Mouse (Mus musculus): Measurements from ENCODE around the gene Lgi4.
A peak's percentile ranks its signal among the peaks of the same experiment; 100 is the strongest.

Lgi4 gene

GRCm38 (mm10) chr7:31079670-31080069 is 20.5 kb downstream of the Lgi4 start:
- DNase-seq: no peak

GRCm38 (mm10) chr7:31080611-31081010 is 21.5 kb downstream of the Lgi4 start:
- DNase-seq: no peak

- no peak for DNase-seq
These were observed 22.0 kb downstream of the Lgi4 start for GRCm38 (mm10) chr7:31081106-31081505.

GRCm38 (mm10) chr7:31082106-31082505 is 23.0 kb downstream of the Lgi4 start:
- DNase-seq: no peak

GRCm38 (mm10) chr7:31082831-31083588 is 23.9 kb downstream of the Lgi4 start:
- DNase-seq: peak; percentile 54

- DNase-seq: peak; percentile 41
These were observed 25.0 kb downstream of the Lgi4 start for GRCm38 (mm10) chr7:31084140-31084539.

GRCm38 (mm10) chr7:31085171-31085570 is 26.0 kb downstream of the Lgi4 start:
- peak; percentile 52 for DNase-seq

- no peak for DNase-seq
These were observed 27.1 kb downstream of the Lgi4 start for GRCm38 (mm10) chr7:31086175-31086755.

GRCm38 (mm10) chr7:31087262-31087661 is 28.1 kb downstream of the Lgi4 start:
- DNase-seq: no peak

GRCm38 (mm10) chr7:31088206-31088605 is 29.1 kb downstream of the Lgi4 start:
- no peak for DNase-seq

GRCm38 (mm10) chr7:31089721-31090120 is 30.6 kb downstream of the Lgi4 start:
- no peak for DNase-seq

- DNase-seq: no peak
These were observed 35.8 kb downstream of the Lgi4 start for GRCm38 (mm10) chr7:31094774-31095501.

- no peak for DNase-seq
These were observed 37.9 kb downstream of the Lgi4 start for GRCm38 (mm10) chr7:31096892-31097564.

- peak; percentile 94 for DNase-seq
These were observed 38.6 kb downstream of the Lgi4 start for GRCm38 (mm10) chr7:31097583-31098248.

- no peak for DNase-seq
These were observed 39.8 kb downstream of the Lgi4 start for GRCm38 (mm10) chr7:31098697-31099611.

GRCm38 (mm10) chr7:31099612-31099982 is 40.5 kb downstream of the Lgi4 start:
- no peak for DNase-seq

- DNase-seq: no peak
These were observed 41.6 kb downstream of the Lgi4 start for GRCm38 (mm10) chr7:31100786-31101185.

GRCm38 (mm10) chr7:31105061-31105768 is 46.1 kb downstream of the Lgi4 start:
- peak; percentile 67 for DNase-seq

GRCm38 (mm10) chr7:31106166-31106565 is 47.0 kb downstream of the Lgi4 start:
- no peak for DNase-seq

GRCm38 (mm10) chr7:31107781-31108180 is 48.6 kb downstream of the Lgi4 start:
- no peak for DNase-seq

- peak; percentile 85 for DNase-seq
These were observed 49.9 kb downstream of the Lgi4 start for GRCm38 (mm10) chr7:31109091-31109490.

All from kidney, postnatal 14 days (tissue).